Mouse (Mus musculus) liver, embryonic 15.5 days (tissue): ENCODE measurements around the gene Slc6a8. TPM values are rescaled to one million over a fixed set of nuclear protein-coding genes. Genes with fewer than 3 reads are reported as not detected.

ENCODE experiments used
- ATAC-seq: fragments of 200-750 bp; cut with Nextera tagmentation; 2 replicates; pipeline ENCODE4 v1.8.0; 2017; ENCODE audit warnings: moderate number of reproducible peaks, mild to moderate bottlenecking, moderate library complexity; ENCODE audit not compliant: insufficient read depth
- H3K27ac ChIP-seq: fragments of 300-500 bp; sonication (generic); replicated peaks from 2 replicates; pipeline ENCODE4 v1.5.1; 2015; ENCODE audit warnings: mild to moderate bottlenecking, inconsistent platforms
- H3K27me3 ChIP-seq: fragments of 300-500 bp; sonication (generic); 2 replicates; pipeline ENCODE4 v1.6.1; 2015; ENCODE audit warnings: mild to moderate bottlenecking, inconsistent platforms
- H3K36me3 ChIP-seq: fragments of 300-500 bp; sonication (generic); replicated peaks from 2 replicates; pipeline ENCODE4 v1.6.1; 2015; ENCODE audit warnings: moderate library complexity, mild to moderate bottlenecking, inconsistent platforms
- H3K4me1 ChIP-seq: fragments of 300-500 bp; sonication (generic); replicated peaks from 2 replicates; pipeline ENCODE4 v1.6.1; 2015; ENCODE audit warnings: inconsistent platforms
- H3K4me2 ChIP-seq: fragments of 300-500 bp; sonication (generic); 2 replicates; pipeline ENCODE4 v1.6.1; 2015; ENCODE audit warnings: moderate library complexity, mild to moderate bottlenecking, inconsistent platforms
- H3K4me3 ChIP-seq: fragments of 300-500 bp; sonication (generic); replicated peaks from 2 replicates; pipeline ENCODE4 v1.5.1; 2015; ENCODE audit warnings: mild to moderate bottlenecking, inconsistent platforms
- H3K9ac ChIP-seq: fragments of 300-500 bp; sonication (generic); 2 replicates; pipeline ENCODE4 v1.6.1; 2015; ENCODE audit warnings: moderate library complexity, mild to moderate bottlenecking, inconsistent platforms
- H3K9me3 ChIP-seq: fragments of 300-500 bp; sonication (generic); replicated peaks from 2 replicates; pipeline ENCODE4 v1.6.1; 2016; ENCODE audit warnings: inconsistent platforms
- WGBS: fragments of 180-500 bp; shearing (Covaris S2); methylation state at CpG from one replicate; pipeline ENCODE4 v1.1.7; 2015; ENCODE audit warnings: mixed read lengths; ENCODE audit not compliant: insufficient replicate concordance; 5-methylcytosine and 5-hydroxymethylcytosine counted together
- polyA plus RNA-seq: library from polyadenylated mRNA; unstranded; fragments of >200 nt; fragmentation: Nextera tagmentation; extraction: Ambion mirVana; gene quantifications from 2 replicates; pipeline ENCODE4 v1.2.1, GENCODE M21; 2015

The Slc6a8 gene
- polyA plus RNA-seq, 1 experiment from 2014 or later = 0.51 TPM

GRCm38 (mm10) chrX:73658391-73658790 is 14.6 kb upstream of the Slc6a8 start:
- no peak overlapping the region for H3K4me2 ChIP-seq
- no peak for ATAC-seq
- H3K9ac ChIP-seq = no peak overlapping the region
- H3K36me3 ChIP-seq = no peaks in the 10 kb centered on the region
- peaks cover 19% of the 10 kb centered on the region for H3K27me3 ChIP-seq
- no peak overlapping the region for H3K4me3 ChIP-seq
- 24% methylated on average over 7 of the region's 7 CpGs for WGBS
- no peaks in the 10 kb centered on the region for H3K4me1 ChIP-seq
- no peaks in the 10 kb centered on the region for H3K9me3 ChIP-seq
- no peak overlapping the region for H3K27ac ChIP-seq

GRCm38 (mm10) chrX:73658936-73659574 is 13.9 kb upstream of the Slc6a8 start:
- Histone ChIP-seq H3K4me1 (no peaks in the 10 kb centered on the region), H3K36me3 (no peaks in the 10 kb centered on the region), H3K4me2 (no peak overlapping the region), H3K9me3 (no peaks in the 10 kb centered on the region), H3K27me3 (peaks cover 19% of the 10 kb centered on the region), H3K27ac (no peak overlapping the region), H3K9ac (no peak overlapping the region), H3K4me3 (no peak overlapping the region)
- no peak for ATAC-seq
- WGBS = 59% methylated on average over 13 of the region's 13 CpGs

- H3K27ac ChIP-seq = no peak within 1 kb of the TSS
- ATAC-seq = peak; percentile 7; the same call in 1 of the 2 replicates
- peaks cover 19% of the 10 kb centered on the region for H3K27me3 ChIP-seq
- H3K9ac ChIP-seq = no peak within 1 kb of the TSS
- no peaks in the 10 kb centered on the region for H3K4me1 ChIP-seq
- peak within 1 kb of the TSS; percentile 60 for H3K4me2 ChIP-seq
- H3K36me3 ChIP-seq = no peaks in the 10 kb centered on the region
- WGBS = 13% methylated on average over 57 of the region's 57 CpGs
- H3K4me3 ChIP-seq = peak within 1 kb of the TSS; percentile 38
- no peaks in the 10 kb centered on the region for H3K9me3 ChIP-seq
Measured at GRCm38 (mm10) chrX:73659575-73660283, 13.2 kb upstream of the Slc6a8 start, which contains the start of gene Pnck. Pnck (minus strand) TSS chrX:73660117.

GRCm38 (mm10) chrX:73660284-73660665 is 12.7 kb upstream of the Slc6a8 start:
- H3K9ac ChIP-seq = no peak overlapping the region
- no peak for ATAC-seq
- no peaks in the 10 kb centered on the region for H3K36me3 ChIP-seq
- H3K27ac ChIP-seq = no peak overlapping the region
- H3K4me1 ChIP-seq = no peaks in the 10 kb centered on the region
- H3K9me3 ChIP-seq = no peaks in the 10 kb centered on the region
- 44% methylated on average over 3 of the region's 3 CpGs for WGBS
- peak overlapping the region; percentile 38 for H3K4me3 ChIP-seq
- peak overlapping the region; percentile 60 for H3K4me2 ChIP-seq
- H3K27me3 ChIP-seq = peaks cover 19% of the 10 kb centered on the region

GRCm38 (mm10) chrX:73663143-73663542 is 9.8 kb upstream of the Slc6a8 start:
- H3K36me3 ChIP-seq = no peaks in the 10 kb centered on the region
- H3K27ac ChIP-seq = no peak overlapping the region
- H3K9me3 ChIP-seq = no peaks in the 10 kb centered on the region
- peaks cover 19% of the 10 kb centered on the region for H3K27me3 ChIP-seq
- H3K4me2 ChIP-seq = no peak overlapping the region
- no peak for ATAC-seq
- no peaks in the 10 kb centered on the region for H3K4me1 ChIP-seq
- no peak overlapping the region for H3K9ac ChIP-seq
- no peak overlapping the region for H3K4me3 ChIP-seq

GRCm38 (mm10) chrX:73672031-73672431 is 919 bp upstream of the Slc6a8 start:
- WGBS = 55% methylated on average over 4 of the region's 4 CpGs
- no peak overlapping the region for H3K9ac ChIP-seq
- no peaks in the 10 kb centered on the region; the same call in 1 of the 2 replicates for H3K4me1 ChIP-seq
- no peaks in the 10 kb centered on the region for H3K36me3 ChIP-seq
- no peak overlapping the region for H3K27ac ChIP-seq
- ATAC-seq = no peak
- H3K4me2 ChIP-seq = no peak overlapping the region
- peaks cover 45% of the 10 kb centered on the region for H3K27me3 ChIP-seq
- no peaks in the 10 kb centered on the region for H3K9me3 ChIP-seq
- no peak overlapping the region for H3K4me3 ChIP-seq

- Histone ChIP-seq H3K9me3 (no peaks in the 10 kb centered on the region), H3K9ac (peak overlapping the region; percentile 21; the same call in 1 of the 2 replicates), H3K4me3 (peak overlapping the region; percentile 53), H3K27me3 (peaks cover 45% of the 10 kb centered on the region), H3K4me2 (peak overlapping the region; percentile 70), H3K27ac (no peak overlapping the region), H3K4me1 (no peaks in the 10 kb centered on the region; the same call in 1 of the 2 replicates), H3K36me3 (no peaks in the 10 kb centered on the region)
- 17% methylated on average over 32 of the region's 42 CpGs for WGBS
- ATAC-seq = no peak
Measured at GRCm38 (mm10) chrX:73673619-73673967, 643 bp downstream of the Slc6a8 start.

GRCm38 (mm10) chrX:73673968-73674661 is 1.2 kb downstream of the Slc6a8 start:
- no peak for ATAC-seq
- Histone ChIP-seq H3K36me3 (no peaks in the 10 kb centered on the region), H3K27ac (no peak overlapping the region), H3K4me3 (peak overlapping the region; percentile 53), H3K9me3 (no peaks in the 10 kb centered on the region), H3K27me3 (peaks cover 45% of the 10 kb centered on the region), H3K4me1 (no peaks in the 10 kb centered on the region; the same call in 1 of the 2 replicates), H3K4me2 (peak overlapping the region; percentile 70), H3K9ac (peak overlapping the region; percentile 21; the same call in 1 of the 2 replicates)
- WGBS = 45% methylated on average over 20 of the region's 20 CpGs

- 46% methylated on average over 2 of the region's 2 CpGs for WGBS
- no peak overlapping the region for H3K9ac ChIP-seq
Measured at GRCm38 (mm10) chrX:73675231-73675630, 2.3 kb downstream of the Slc6a8 start.

GRCm38 (mm10) chrX:73676668-73677067 is 3.7 kb downstream of the Slc6a8 start:
- Histone ChIP-seq H3K27me3 (peaks cover 45% of the 10 kb centered on the region), H3K4me1 (no peaks in the 10 kb centered on the region; the same call in 1 of the 2 replicates), H3K9me3 (no peaks in the 10 kb centered on the region), H3K4me2 (no peak overlapping the region), H3K4me3 (no peak overlapping the region), H3K27ac (no peak overlapping the region), H3K9ac (no peak overlapping the region), H3K36me3 (no peaks in the 10 kb centered on the region)
- no peak for ATAC-seq
- 68% methylated on average over 4 of the region's 4 CpGs for WGBS

More at GRCm38 (mm10) chrX:73675231-73675630, 2.3 kb downstream of the Slc6a8 start:
- Histone ChIP-seq H3K27me3 (peaks cover 45% of the 10 kb centered on the region), H3K9me3 (no peaks in the 10 kb centered on the region), H3K27ac (no peak overlapping the region), H3K4me2 (no peak overlapping the region), H3K4me1 (no peaks in the 10 kb centered on the region; the same call in 1 of the 2 replicates), H3K36me3 (no peaks in the 10 kb centered on the region), H3K4me3 (no peak overlapping the region)
- ATAC-seq = no peak

GRCm38 (mm10) chrX:73684156-73684555 is 11.2 kb downstream of the Slc6a8 start:
- Histone ChIP-seq H3K36me3 (peaks cover 30% of the 10 kb centered on the region), H3K4me3 (no peak overlapping the region), H3K4me1 (no peaks in the 10 kb centered on the region), H3K27ac (no peak overlapping the region), H3K9ac (no peak overlapping the region), H3K27me3 (no peaks in the 10 kb centered on the region), H3K9me3 (no peaks in the 10 kb centered on the region), H3K4me2 (no peak overlapping the region)
- WGBS = 64% methylated on average over 2 of the region's 2 CpGs
- no peak for ATAC-seq
